Mouse (Mus musculus) lung, embryonic 16.5 days (tissue): Measurements from ENCODE around the gene Tiprl. TPM values are rescaled to one million over a fixed set of nuclear protein-coding genes. Genes with fewer than 3 reads are reported as not detected.

Experiments used
- ATAC-seq: fragments of 200-750 bp; cut with Nextera tagmentation; 2 replicates; pipeline ENCODE4 v1.8.0; 2017; ENCODE audit warnings: low read depth, mild to moderate bottlenecking, moderate library complexity
- H3K27ac ChIP-seq: fragments of 300-500 bp; sonication (generic); 2 replicates; pipeline ENCODE4 v1.5.1; 2014; ENCODE audit warnings: mild to moderate bottlenecking, control low read depth, low read length
- H3K27me3 ChIP-seq: fragments of 300-500 bp; sonication (generic); 2 replicates; pipeline ENCODE4 v1.6.1; 2014; ENCODE audit warnings: low read depth, low read length, mixed read lengths; ENCODE audit not compliant: control insufficient read depth, insufficient read depth
- H3K36me3 ChIP-seq: fragments of 300-500 bp; sonication (generic); 2 replicates; pipeline ENCODE4 v1.6.1; 2014; ENCODE audit warnings: low read length; ENCODE audit not compliant: control insufficient read depth, insufficient read depth
- H3K4me1 ChIP-seq: fragments of 300-500 bp; sonication (generic); replicated peaks from 2 replicates; pipeline ENCODE4 v1.6.1; 2014; ENCODE audit warnings: low read length, mixed read lengths; ENCODE audit not compliant: control insufficient read depth, insufficient read depth
- H3K4me2 ChIP-seq: fragments of 300-500 bp; sonication (generic); 2 replicates; pipeline ENCODE4 v1.6.1; 2014; ENCODE audit warnings: low read depth, low read length, control low read depth
- H3K4me3 ChIP-seq: fragments of 300-500 bp; sonication (generic); 2 replicates; pipeline ENCODE4 v1.5.1; 2014; ENCODE audit warnings: mild to moderate bottlenecking, low read length, control low read depth
- H3K9ac ChIP-seq: fragments of 300-500 bp; sonication (generic); 2 replicates; pipeline ENCODE4 v1.6.1; 2014; ENCODE audit warnings: low read length, control low read depth
- H3K9me3 ChIP-seq: fragments of 300-500 bp; sonication (generic); 2 replicates; pipeline ENCODE4 v1.6.1; 2016; ENCODE audit warnings: low read length; ENCODE audit not compliant: control insufficient read depth
- WGBS: fragments of 180-500 bp; shearing (Covaris S2); extraction: QIAGEN DNeasy Blood & Tissue Kit; methylation state at CpG from one replicate; pipeline ENCODE4 v1.1.7; 2014; 5-methylcytosine and 5-hydroxymethylcytosine counted together
- polyA plus RNA-seq: library from polyadenylated mRNA; unstranded; fragments of >200 nt; fragmentation: Nextera tagmentation; extraction: Ambion mirVana; gene quantifications from 2 replicates; pipeline ENCODE4 v1.2.1, GENCODE M21; 2015

Gene Tiprl
- polyA plus RNA-seq, 1 experiment from 2014 or later: 97.4 TPM

DNA sequence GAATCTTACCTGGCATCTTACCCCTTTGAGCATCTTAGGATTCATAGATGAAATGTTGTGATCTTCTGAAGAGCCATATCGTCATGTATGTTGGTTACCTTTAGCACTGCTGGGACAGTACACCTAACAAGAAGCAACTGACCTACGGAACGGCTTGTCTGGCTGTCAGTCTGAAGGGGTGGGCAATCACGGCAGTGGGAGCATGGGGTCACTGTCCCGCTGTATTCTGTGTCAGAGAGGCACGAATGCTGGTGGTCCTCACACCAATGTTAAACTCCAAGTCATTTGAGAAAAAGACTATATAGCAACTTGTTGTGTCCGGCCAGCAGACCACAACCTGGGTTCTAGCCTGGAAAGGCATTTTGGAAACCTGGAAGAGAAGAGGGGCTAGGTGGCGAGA, 65.5 kb downstream of the Tiprl start:
- WGBS: 85% methylated on average over 7 of the region's 8 CpGs
- no peak for ATAC-seq
- H3K9ac ChIP-seq: no peak overlapping the region
- no peak overlapping the region for H3K4me3 ChIP-seq
- H3K27ac ChIP-seq: no peak overlapping the region
- no peaks in the 10 kb centered on the region for H3K4me1 ChIP-seq
- H3K9me3 ChIP-seq: no peaks in the 10 kb centered on the region
- H3K4me2 ChIP-seq: no peak overlapping the region
- no peaks in the 10 kb centered on the region for H3K27me3 ChIP-seq
- no peaks in the 10 kb centered on the region for H3K36me3 ChIP-seq

DNA sequence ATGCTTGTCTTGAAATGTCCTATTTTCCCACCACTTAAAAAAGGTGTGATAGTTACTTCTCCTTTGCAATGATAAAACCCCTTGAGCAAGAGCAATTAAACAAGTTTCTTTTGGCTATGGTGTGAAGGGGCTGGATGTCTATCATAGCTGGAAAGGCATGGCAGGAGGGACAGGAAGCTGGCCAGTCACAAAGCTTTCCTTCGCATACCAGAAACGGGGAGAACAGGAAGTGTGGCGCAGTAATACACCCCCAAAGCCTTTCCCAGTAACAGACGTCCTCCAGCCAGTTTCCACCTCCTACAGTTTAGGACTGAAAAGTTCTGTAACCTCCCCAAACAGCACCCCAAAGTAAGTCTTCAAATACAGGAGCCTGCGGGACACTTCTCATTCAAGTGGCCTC, 66.6 kb downstream of the Tiprl start:
- Histone ChIP-seq H3K9me3 (no peaks in the 10 kb centered on the region), H3K4me3 (no peak overlapping the region), H3K4me2 (no peak overlapping the region), H3K27ac (no peak overlapping the region), H3K36me3 (no peaks in the 10 kb centered on the region), H3K4me1 (no peaks in the 10 kb centered on the region), H3K9ac (no peak overlapping the region), H3K27me3 (no peaks in the 10 kb centered on the region)
- 46% methylated on average over 5 of the region's 5 CpGs for WGBS
- ATAC-seq: no peak

DNA sequence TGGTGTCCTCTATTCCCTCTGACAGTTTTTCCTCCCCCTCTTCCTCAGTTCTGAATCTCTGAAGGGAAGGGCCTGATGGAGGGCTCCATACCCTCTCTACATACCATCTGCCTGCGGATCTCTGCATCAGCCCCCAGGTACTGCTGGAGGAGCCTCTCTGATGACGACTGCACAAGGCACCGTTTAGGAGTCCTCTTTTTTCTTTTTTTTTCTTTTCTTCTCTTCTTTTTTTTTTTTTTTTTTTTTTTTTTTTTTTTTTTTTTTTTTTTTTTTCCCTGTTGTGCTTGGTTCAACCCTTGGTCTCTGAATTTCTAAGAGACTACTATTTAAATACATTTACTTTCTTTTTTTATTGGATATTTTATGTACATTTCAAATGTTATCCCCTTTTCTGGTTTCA, 67.3 kb downstream of the Tiprl start:
- H3K27ac ChIP-seq: no peak overlapping the region
- H3K36me3 ChIP-seq: no peaks in the 10 kb centered on the region
- H3K4me3 ChIP-seq: no peak overlapping the region
- H3K27me3 ChIP-seq: no peaks in the 10 kb centered on the region
- no peaks in the 10 kb centered on the region for H3K9me3 ChIP-seq
- no peak overlapping the region for H3K9ac ChIP-seq
- ATAC-seq: no peak
- no peak overlapping the region for H3K4me2 ChIP-seq
- WGBS: 72% methylated on average over 3 of the region's 3 CpGs
- H3K4me1 ChIP-seq: no peaks in the 10 kb centered on the region

DNA sequence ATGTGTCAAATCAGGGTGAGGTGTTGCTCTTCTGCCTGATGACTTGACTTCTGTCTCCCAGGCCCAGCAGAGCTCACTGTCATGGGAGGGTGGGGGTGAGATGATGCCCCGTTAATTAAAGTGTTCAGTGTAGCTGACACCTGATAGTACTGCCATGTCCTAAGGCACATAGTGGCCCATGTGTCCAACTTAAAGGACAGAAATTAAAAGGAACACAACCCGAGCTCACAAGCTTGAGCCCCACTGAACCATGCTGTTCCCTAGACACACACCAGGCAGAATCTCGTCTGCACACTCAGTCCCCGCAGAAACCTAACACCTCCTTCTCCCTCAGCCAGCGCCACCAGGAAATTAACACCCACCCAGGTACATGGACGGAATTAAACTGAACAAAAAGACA, 71.9 kb downstream of the Tiprl start:
- ATAC-seq: no peak
- Histone ChIP-seq H3K4me1 (no peaks in the 10 kb centered on the region), H3K4me3 (no peak overlapping the region), H3K9ac (no peak overlapping the region), H3K9me3 (no peaks in the 10 kb centered on the region), H3K27me3 (no peaks in the 10 kb centered on the region), H3K27ac (no peak overlapping the region), H3K4me2 (no peak overlapping the region), H3K36me3 (no peaks in the 10 kb centered on the region)
- 76% methylated on average over 6 of the region's 6 CpGs for WGBS

Other genes with a start within 250 kb of the Tiprl start
- 0.05 TPM in 1 of 2 replicates, not detected in the other for gene Tbx19, start 76.2 kb downstream of the Tiprl start, polyA plus RNA-seq
- 21.9 and 22.4 TPM in 2 replicates for gene Sft2d2, start 42.6 kb downstream of the Tiprl start, polyA plus RNA-seq
- gene Gpr161, start 58.8 kb upstream of the Tiprl start, polyA plus RNA-seq: 0.84 and 0.89 TPM in 2 replicates
- 15.9 and 18.9 TPM in 2 replicates for gene Dcaf6, start 223.5 kb upstream of the Tiprl start, polyA plus RNA-seq
- 137 and 144 TPM in 2 replicates for gene Mpc2, start 223.6 kb upstream of the Tiprl start, polyA plus RNA-seq
- not detected in 2 replicates for gene Adcy10, start 248.2 kb upstream of the Tiprl start, polyA plus RNA-seq